ENCODE assay signal across 10 mouse cellular contexts in the genomic region with DNA sequence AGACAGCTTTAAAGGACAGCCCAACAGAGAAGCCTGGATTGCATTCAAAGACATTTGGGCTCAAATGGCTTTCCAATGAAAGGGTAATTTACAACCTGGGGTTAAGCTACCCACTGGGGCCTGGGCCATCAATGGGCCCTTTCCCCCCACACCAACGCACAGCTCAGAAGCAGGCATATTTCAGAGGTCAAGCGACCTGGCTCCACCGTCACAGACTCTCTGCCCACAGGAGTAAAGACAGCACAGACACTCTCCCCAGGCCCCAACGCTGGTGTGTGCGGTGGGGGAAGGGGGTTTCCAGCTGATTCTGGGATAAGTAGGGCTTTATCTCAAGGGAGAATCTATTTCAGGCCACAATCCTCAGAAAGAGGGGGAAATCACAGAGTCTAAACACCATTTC. TPM values are rescaled to one million over a fixed set of nuclear protein-coding genes. Genes with fewer than 3 reads are reported as not detected.
DNase-seq lines count a peak whose midpoint lies in the region; ATAC-seq and TF ChIP-seq lines count a peak whose summit lies in the region.
"Had no signal": no experiment of that assay in that cellular context is flagged by ENCODE, and none has a peak within 500 bp of the region (broad histone marks: within the 10 kb centered on the region; RNA-seq: fewer than 3 reads in every experiment).

No protein-coding gene starts in this region.

- no peak for TF ChIP-seq CTCF in left cerebral cortex, adult 2 months (IDR thresholded peaks at IDR 0.05)

- no peaks in the 10 kb centered on the region for H3K9me3 ChIP-seq in embryonic facial prominence, embryonic 15.5 days (replicated peaks)
- no peaks in the 10 kb centered on the region for H3K9me3 ChIP-seq in limb, embryonic 11.5 days (ENCODE audit: control insufficient read depth, low read length)
- H3K9me3 ChIP-seq in neural tube, embryonic 15.5 days (replicated peaks): no peaks in the 10 kb centered on the region

- 0 out of 2 replicates have a peak overlapping the region, but pooled peaks have one; percentile 4 for H3K9ac ChIP-seq in embryonic facial prominence, embryonic 15.5 days
- peak overlapping the region; percentile 84 for H3K9ac ChIP-seq in limb, embryonic 11.5 days (ENCODE audit: low read length)
- H3K9ac ChIP-seq in neural tube, embryonic 15.5 days (replicated peaks): peak overlapping the region; percentile 95

- peaks cover 66% of the 10 kb centered on the region for H3K4me1 ChIP-seq in embryonic facial prominence, embryonic 15.5 days
- H3K4me1 ChIP-seq in limb, embryonic 11.5 days (ENCODE audit: control insufficient read depth, insufficient read depth, low read length): peaks cover 37% of the 10 kb centered on the region
- peaks cover 65% of the 10 kb centered on the region for H3K4me1 ChIP-seq in neural tube, embryonic 15.5 days

- intact Hi-C loops in left cerebral cortex, adult 2 months (cut with DNase I): no loop called here
- intact Hi-C loops in left cerebral cortex, postnatal 25 days (cut with DNase I): no loop called here

- H3K4me3 ChIP-seq in left cerebral cortex, adult 2 months: peak overlapping the region; percentile 89; the same call in 1 of the 2 replicates
- peak overlapping the region; percentile 91 for H3K4me3 ChIP-seq in embryonic facial prominence, embryonic 15.5 days (replicated peaks)
- peak overlapping the region; percentile 96 for H3K4me3 ChIP-seq in limb, embryonic 11.5 days (ENCODE audit: low read depth, low read length)
- H3K4me3 ChIP-seq in neural tube, embryonic 15.5 days (replicated peaks): peak overlapping the region; percentile 96

- H3K4me2 ChIP-seq in embryonic facial prominence, embryonic 15.5 days (replicated peaks): peak overlapping the region; percentile 98
- H3K4me2 ChIP-seq in limb, embryonic 11.5 days (ENCODE audit: low read depth, severe bottlenecking): peak overlapping the region; percentile 99
- H3K4me2 ChIP-seq in neural tube, embryonic 15.5 days: peak overlapping the region; percentile 97

- 11% methylated on average over 5 of the region's 5 CpGs for whole genome bisulfite sequencing in embryonic facial prominence, embryonic 15.5 days
- 2% methylated on average over 5 of the region's 5 CpGs for WGBS in limb, embryonic 11.5 days
- 5% methylated on average over 5 of the region's 5 CpGs for WGBS in neural tube, embryonic 15.5 days

- no peak for ATAC-seq in embryonic facial prominence, embryonic 15.5 days (ENCODE audit: insufficient number of reproducible peaks, low FRiP score, low TSS enrichment, low read depth)
- no peak for ATAC-seq in limb, embryonic 11.5 days (ENCODE audit: insufficient number of reproducible peaks, low FRiP score, low TSS enrichment, low read depth)
- ATAC-seq in neural tube, embryonic 15.5 days (ENCODE audit: low FRiP score): no peak

- no peaks in the 10 kb centered on the region for H3K36me3 ChIP-seq in embryonic facial prominence, embryonic 15.5 days
- no peaks in the 10 kb centered on the region for H3K36me3 ChIP-seq in limb, embryonic 11.5 days (ENCODE audit: control insufficient read depth, insufficient read depth, low read length)
- no peaks in the 10 kb centered on the region for H3K36me3 ChIP-seq in neural tube, embryonic 15.5 days

- peak overlapping the region; percentile 1; the same call in 1 of the 2 replicates for H3K27ac ChIP-seq in left cerebral cortex, adult 2 months
- peak overlapping the region; percentile 53 for H3K27ac ChIP-seq in embryonic facial prominence, embryonic 15.5 days (replicated peaks)
- H3K27ac ChIP-seq in limb, embryonic 11.5 days (replicated peaks; ENCODE audit: low read depth, low read length): no peak overlapping the region
- H3K27ac ChIP-seq in neural tube, embryonic 15.5 days (replicated peaks): peak overlapping the region; percentile 97

- no peak for DNase-seq in left cerebral cortex, adult 2 months (ENCODE audit: extremely low spot score in 1 of 2, low spot score in 2 of 2)
- no peak for DNase-seq in left cerebral cortex, postnatal 25 days (ENCODE audit: low spot score in 2 of 2)
- DNase-seq in limb, embryonic 11.5 days (ENCODE audit: low spot score): peak; percentile 44
- DNase-seq in spleen, postnatal 4 days (ENCODE audit: low spot score in 2 of 2): no peak
- DNase-seq in spleen, adult 18-20 months: no peak
- no peak for DNase-seq in thymus, postnatal 4 days
- DNase-seq: cerebellum, postnatal 25 days; kidney, postnatal 10 days had no signal

- H3K27me3 ChIP-seq in embryonic facial prominence, embryonic 15.5 days: no peaks in the 10 kb centered on the region
- H3K27me3 ChIP-seq in limb, embryonic 11.5 days (ENCODE audit: control insufficient read depth, insufficient read depth, low read length): no peaks in the 10 kb centered on the region
- H3K27me3 ChIP-seq in neural tube, embryonic 15.5 days (replicated peaks): no peaks in the 10 kb centered on the region

RNA-seq across cellular contexts. Expression of a gene that starts 49.9 kb away (rescaled TPM):
- not detected for total RNA-seq in left cerebral cortex, adult 2 months (2021)
- total RNA-seq in left cerebral cortex, postnatal 25 days (2021): not detected
- not detected in 2 replicates for polyA plus RNA-seq in embryonic facial prominence, embryonic 15.5 days (2015; fragmentation: Nextera tagmentation; extraction: Ambion mirVana)
- not detected in 2 replicates for polyA plus RNA-seq in limb, embryonic 11.5 days (2014; fragmentation: Nextera tagmentation; extraction: Ambion mirVana)
- not detected in 2 replicates for polyA plus RNA-seq in neural tube, embryonic 15.5 days (2015; fragmentation: Nextera tagmentation; extraction: Ambion mirVana)

Comparison
In these comparisons a context has a peak if more than half of its experiments do, and no peak if none do; other contexts are left out.
1. H3K9ac ChIP-seq: peak in every context shown above with its lines; median percentile 95 in neural tube, embryonic 15.5 days; 84 in limb, embryonic 11.5 days; 4 in embryonic facial prominence, embryonic 15.5 days.